Mouse (Mus musculus): Measurements from ENCODE around the gene Xbp1. TPM values are rescaled to one million over a fixed set of nuclear protein-coding genes. Genes with fewer than 3 reads are reported as not detected.
A peak's percentile ranks its signal among the peaks of the same experiment; 100 is the strongest.
"Not testable (repeated sequence)": the region's sequence is repeated elsewhere in the genome, so short reads cannot be mapped to it uniquely, and the experiment has no call there.

Gene Xbp1
- polyA plus RNA-seq, 1 experiment from 2014 or later: 95.2 TPM

DNA sequence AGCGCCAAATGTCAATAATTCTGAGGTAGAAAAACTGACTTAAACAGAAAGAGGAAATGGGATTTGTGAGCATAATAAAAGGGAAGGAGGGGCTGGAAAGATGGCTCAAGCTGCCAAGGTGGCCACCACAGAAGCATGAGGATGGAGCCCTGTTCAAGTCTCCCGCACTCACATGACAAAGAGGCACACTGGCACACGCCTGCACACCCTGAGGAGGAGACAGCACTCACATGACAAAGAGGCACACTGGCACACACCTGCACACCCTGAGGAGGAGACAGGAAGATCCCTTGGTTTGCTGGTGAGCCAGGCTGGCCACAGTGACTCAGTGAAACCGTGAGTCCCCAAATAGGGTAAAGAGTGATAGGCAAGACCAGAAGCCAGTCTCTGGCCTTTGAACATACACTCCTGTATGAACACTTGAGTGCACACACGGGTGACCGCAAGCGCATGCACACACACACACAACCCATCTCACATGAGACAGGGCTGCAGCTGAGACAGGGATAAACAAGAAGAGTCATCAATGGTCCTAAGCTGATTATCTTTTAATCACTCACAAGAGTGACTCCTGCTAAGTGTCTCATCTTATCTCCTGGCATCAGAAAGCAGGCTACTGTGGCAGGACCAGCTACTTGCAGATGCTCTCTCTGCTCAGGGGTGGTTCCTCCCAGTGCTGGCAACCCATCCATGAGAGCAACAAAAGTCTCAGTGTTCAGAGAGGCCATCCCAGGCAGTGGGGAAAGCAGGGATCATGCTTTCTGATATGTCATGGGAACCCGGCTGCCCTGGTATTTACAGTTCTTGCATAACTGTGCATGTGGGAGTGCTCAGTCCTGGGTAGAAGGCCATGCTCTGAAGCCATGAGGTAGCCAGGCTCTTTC, 11.0 kb upstream of the Xbp1 start:
- WGBS: 87% methylated on average over 8 of the region's 8 CpGs
- Histone ChIP-seq H3K27me3 (no peaks in the 10 kb centered on the region), H3K4me2 (no peak overlapping the region), H3K9ac (no peak overlapping the region), H3K9me3 (replicated peaks) (no peaks in the 10 kb centered on the region), H3K27ac (no peak overlapping the region), H3K4me3 (no peak overlapping the region), H3K36me3 (ENCODE audit: poor library complexity, severe bottlenecking) (no peaks in the 10 kb centered on the region), H3K4me1 (no peaks in the 10 kb centered on the region)
- no peak for ATAC-seq

DNA sequence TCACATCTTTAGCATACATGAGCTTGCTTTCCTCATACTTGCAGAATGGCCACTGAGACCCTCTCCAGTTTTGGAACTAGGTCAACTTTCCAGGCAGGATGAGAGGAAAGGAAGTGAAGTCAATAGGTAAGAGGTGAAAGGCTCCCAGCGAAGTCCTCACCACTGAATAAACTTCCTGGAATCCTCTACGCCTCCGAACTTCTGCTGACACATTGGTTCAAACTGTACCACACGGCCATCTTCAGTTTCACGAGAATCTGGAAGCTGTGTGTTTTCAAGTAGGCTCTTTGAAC, 10.4 kb upstream of the Xbp1 start:
- Histone ChIP-seq H3K4me2 (no peak overlapping the region), H3K9me3 (replicated peaks) (no peaks in the 10 kb centered on the region), H3K36me3 (ENCODE audit: poor library complexity, severe bottlenecking) (no peaks in the 10 kb centered on the region), H3K4me1 (no peaks in the 10 kb centered on the region), H3K27ac (no peak overlapping the region), H3K4me3 (no peak overlapping the region), H3K9ac (no peak overlapping the region), H3K27me3 (no peaks in the 10 kb centered on the region)
- 91% methylated on average over 5 of the region's 5 CpGs for WGBS
- no peak for ATAC-seq

DNA sequence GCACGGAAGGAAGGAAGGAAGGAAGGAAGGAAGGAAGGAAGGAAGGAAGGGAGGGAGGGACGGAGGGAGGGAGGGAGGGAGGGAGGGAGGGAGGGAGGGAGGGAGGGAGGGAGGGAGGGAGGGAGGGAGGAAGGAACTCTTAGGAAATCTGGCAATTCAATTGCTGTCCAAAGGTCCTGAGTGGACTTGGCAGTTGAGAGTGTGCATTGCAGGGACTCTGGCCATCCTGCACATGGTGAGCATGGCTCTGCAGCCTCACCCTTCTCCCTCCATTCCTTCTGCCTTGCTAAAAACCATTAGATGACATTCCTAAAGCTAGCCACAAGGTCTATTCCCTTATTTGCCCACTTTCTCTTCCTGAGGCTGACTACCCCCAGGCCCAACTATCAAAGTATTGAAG, 9.8 kb upstream of the Xbp1 start:
- ATAC-seq; H3K4me2 ChIP-seq; H3K36me3 ChIP-seq (ENCODE audit: poor library complexity, severe bottlenecking); H3K4me1 ChIP-seq; H3K4me3 ChIP-seq; H3K27me3 ChIP-seq; H3K27ac ChIP-seq; H3K9me3 ChIP-seq (replicated peaks); H3K9ac ChIP-seq: not testable (repeated sequence)
- no CpG with 5 or more reads among the region's 2 CpGs for WGBS

DNA sequence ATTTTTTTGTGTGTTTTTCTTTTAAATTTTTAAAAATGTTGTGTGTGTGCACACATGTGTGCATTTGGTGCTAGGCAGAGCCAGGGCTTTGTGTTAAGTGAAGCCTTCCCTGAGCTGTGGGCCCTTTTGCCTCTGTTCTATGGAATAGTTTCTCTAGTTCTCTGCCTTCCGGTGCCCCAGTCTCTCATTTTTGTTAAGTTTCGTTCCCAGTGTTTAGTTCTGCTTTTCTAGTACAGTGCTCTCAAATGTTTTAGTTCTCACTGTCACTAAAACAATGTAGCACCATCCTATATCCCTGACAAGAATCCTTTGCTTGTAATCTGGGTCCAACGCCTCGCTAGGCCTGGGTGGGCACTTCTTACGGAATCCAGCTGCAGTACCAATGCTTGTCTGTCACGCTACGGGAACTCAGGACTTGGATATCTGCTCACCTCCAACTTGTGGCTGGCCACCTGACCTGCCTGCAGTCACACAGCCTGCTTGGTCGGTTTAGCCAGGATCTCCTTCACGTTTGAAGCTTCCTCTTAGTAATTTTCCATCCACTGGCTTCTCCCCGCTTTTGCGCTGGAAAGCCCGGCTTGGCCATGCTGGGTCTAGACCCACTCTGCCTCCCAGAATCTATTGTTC, 8.2 kb upstream of the Xbp1 start:
- Histone ChIP-seq H3K27me3 (no peaks in the 10 kb centered on the region), H3K27ac (no peak overlapping the region), H3K4me2 (no peak overlapping the region), H3K36me3 (ENCODE audit: poor library complexity, severe bottlenecking) (no peaks in the 10 kb centered on the region), H3K4me3 (no peak overlapping the region), H3K4me1 (no peaks in the 10 kb centered on the region), H3K9me3 (replicated peaks) (no peaks in the 10 kb centered on the region), H3K9ac (no peak overlapping the region)
- WGBS: 77% methylated on average over 12 of the region's 12 CpGs
- ATAC-seq: no peak

DNA sequence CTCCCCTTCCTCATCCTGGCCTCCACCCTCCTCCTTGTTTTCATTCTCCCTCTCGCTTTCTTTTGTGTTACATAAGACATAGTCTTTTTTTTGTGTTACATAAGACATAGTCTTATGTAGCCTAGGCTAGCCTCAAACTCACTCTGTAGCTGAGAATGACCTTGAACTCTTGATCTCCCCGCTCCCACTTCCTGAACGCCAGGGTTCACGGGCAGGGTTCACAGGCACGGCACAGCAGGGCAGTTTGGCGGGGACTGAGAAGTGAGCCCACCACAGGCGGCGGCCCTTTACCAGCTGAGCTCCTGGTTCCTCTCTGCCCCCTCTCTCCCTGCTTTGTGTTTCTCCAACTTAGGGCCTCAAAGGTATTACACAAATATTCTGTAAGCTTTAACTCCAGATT, 7.5 kb upstream of the Xbp1 start:
- WGBS: 90% methylated on average over 8 of the region's 8 CpGs
- Histone ChIP-seq H3K36me3 (ENCODE audit: poor library complexity, severe bottlenecking) (no peaks in the 10 kb centered on the region), H3K9me3 (replicated peaks) (no peaks in the 10 kb centered on the region), H3K27me3 (no peaks in the 10 kb centered on the region), H3K4me2 (no peak overlapping the region), H3K4me3 (no peak overlapping the region), H3K4me1 (no peaks in the 10 kb centered on the region), H3K27ac (no peak overlapping the region), H3K9ac (no peak overlapping the region)
- no peak for ATAC-seq

DNA sequence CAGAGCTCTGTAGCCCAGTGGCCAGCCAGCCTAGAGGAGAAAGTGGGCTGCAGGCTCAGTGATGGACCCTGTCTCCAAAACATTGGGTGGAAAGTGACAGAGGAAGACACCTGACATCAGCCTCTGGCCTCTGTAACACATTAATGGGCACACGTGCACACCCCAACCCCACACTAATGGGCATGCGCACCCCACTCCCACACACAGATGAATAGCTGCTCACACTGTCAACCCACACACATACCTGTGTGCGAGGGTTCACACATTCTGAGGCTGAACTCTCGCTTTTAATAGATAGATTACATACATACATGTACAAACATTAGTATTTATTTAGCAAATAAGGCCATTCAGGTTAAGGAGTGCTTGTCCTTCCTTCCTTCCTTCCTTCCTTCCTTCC, 6.4 kb upstream of the Xbp1 start:
- H3K27me3 ChIP-seq: no peaks in the 10 kb centered on the region
- no peaks in the 10 kb centered on the region for H3K9me3 ChIP-seq (replicated peaks)
- H3K4me2 ChIP-seq: no peak overlapping the region
- H3K4me3 ChIP-seq: no peak overlapping the region
- H3K4me1 ChIP-seq: no peaks in the 10 kb centered on the region
- no peaks in the 10 kb centered on the region for H3K36me3 ChIP-seq (ENCODE audit: poor library complexity, severe bottlenecking)
- ATAC-seq: no peak
- 96% methylated on average over 4 of the region's 4 CpGs for WGBS
- no peak overlapping the region for H3K9ac ChIP-seq
- H3K27ac ChIP-seq: no peak overlapping the region

DNA sequence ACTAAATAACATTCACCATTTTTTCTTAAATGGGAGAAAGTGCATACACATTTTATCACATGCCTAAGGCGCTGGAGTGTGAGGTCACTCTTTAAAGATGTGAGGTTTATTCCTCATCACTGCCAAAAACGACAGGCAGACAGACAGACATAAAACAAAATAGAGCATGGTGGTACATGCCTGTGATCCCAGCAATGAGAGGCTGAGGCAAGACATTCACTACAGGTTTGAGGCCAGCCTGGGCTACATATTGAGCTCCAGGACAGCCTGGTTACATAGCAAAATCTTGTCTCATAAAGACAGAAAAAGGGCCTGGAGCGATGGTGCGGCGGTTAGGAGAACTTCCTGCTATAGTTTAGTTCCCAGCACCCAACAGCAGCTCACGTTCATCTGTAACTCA, 5.3 kb upstream of the Xbp1 start:
- Histone ChIP-seq H3K4me1 (peaks cover 4% of the 10 kb centered on the region), H3K4me2 (no peak overlapping the region), H3K27me3 (no peaks in the 10 kb centered on the region), H3K9ac (no peak overlapping the region), H3K27ac (no peak overlapping the region), H3K9me3 (replicated peaks) (no peaks in the 10 kb centered on the region), H3K4me3 (no peak overlapping the region), H3K36me3 (ENCODE audit: poor library complexity, severe bottlenecking) (no peaks in the 10 kb centered on the region)
- 81% methylated on average over 6 of the region's 6 CpGs for WGBS
- ATAC-seq: no peak

DNA sequence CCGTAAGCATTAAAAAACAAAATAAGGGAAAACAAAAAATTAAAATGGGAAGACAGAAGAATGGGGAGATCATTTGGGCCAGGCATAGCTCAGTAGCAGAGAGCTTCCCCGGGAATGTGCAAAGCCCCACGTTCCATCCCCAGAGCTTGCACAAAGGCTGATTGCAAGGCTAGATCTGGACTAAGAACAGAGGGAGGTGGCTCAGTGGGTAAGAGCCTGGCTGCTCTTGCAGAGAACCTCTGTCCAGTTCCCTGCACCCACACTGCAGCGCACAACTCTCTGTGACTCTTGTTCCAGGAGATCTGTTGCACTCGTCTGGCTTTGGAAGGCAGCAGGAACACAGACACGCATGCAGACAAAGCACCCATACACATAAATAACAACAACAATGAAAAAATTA, 4.8 kb upstream of the Xbp1 start:
- Histone ChIP-seq H3K36me3 (ENCODE audit: poor library complexity, severe bottlenecking) (no peaks in the 10 kb centered on the region), H3K9me3 (replicated peaks) (no peaks in the 10 kb centered on the region), H3K27me3 (no peaks in the 10 kb centered on the region), H3K4me3 (no peak overlapping the region), H3K4me1 (peaks cover 5% of the 10 kb centered on the region), H3K4me2 (no peak overlapping the region), H3K9ac (no peak overlapping the region), H3K27ac (no peak overlapping the region)
- 77% methylated on average over 6 of the region's 6 CpGs for WGBS
- ATAC-seq: no peak

DNA sequence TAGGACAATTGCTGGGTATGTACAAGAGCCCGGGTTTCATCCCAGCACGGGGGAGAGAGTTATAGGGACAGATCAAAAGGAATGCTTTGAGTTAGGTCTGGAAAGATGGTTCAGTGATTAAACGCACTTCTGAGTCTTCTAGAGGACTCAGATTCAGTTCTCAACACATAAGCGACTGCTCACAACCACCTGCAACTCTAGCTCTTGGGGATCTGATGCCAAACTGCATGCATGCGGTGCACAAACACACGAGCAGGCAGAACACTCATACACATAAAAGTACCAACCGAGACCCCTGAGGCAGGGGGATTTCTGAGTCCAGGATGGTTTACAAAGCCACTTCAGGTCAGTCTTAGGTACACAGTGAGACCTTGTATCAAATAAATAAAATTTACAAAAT, 4.3 kb upstream of the Xbp1 start:
- no peak for ATAC-seq
- no peak overlapping the region for H3K4me3 ChIP-seq
- H3K9ac ChIP-seq: no peak overlapping the region
- H3K9me3 ChIP-seq (replicated peaks): no peaks in the 10 kb centered on the region
- H3K27ac ChIP-seq: no peak overlapping the region
- no peaks in the 10 kb centered on the region for H3K36me3 ChIP-seq (ENCODE audit: poor library complexity, severe bottlenecking)
- no peaks in the 10 kb centered on the region for H3K27me3 ChIP-seq
- WGBS: 84% methylated on average over 7 of the region's 7 CpGs
- no peak overlapping the region for H3K4me2 ChIP-seq
- H3K4me1 ChIP-seq: peaks cover 5% of the 10 kb centered on the region

DNA sequence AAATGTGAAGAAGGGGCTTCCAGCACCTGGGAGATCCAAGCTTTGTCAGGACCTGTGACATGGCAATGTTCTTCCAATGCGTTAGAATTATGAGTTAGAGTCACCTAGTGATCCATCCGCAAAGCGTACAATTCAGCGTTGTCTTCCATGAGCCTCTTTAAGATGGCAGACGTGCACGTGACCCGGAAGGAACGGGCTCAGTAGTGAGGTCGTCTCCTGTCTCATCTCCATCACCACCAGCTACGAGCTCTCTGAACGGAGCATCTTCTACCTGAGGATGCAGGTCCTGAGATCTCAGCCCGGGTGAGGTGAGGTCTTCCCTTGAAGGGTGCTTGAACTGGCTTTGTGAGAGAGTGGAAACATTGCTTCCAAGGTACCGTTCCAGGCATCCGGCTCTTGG, 3.8 kb upstream of the Xbp1 start:
- no peaks in the 10 kb centered on the region for H3K27me3 ChIP-seq
- 93% methylated on average over 14 of the region's 14 CpGs for WGBS
- peaks cover 5% of the 10 kb centered on the region for H3K4me1 ChIP-seq
- ATAC-seq: no peak
- no peaks in the 10 kb centered on the region for H3K9me3 ChIP-seq (replicated peaks)
- no peaks in the 10 kb centered on the region for H3K36me3 ChIP-seq (ENCODE audit: poor library complexity, severe bottlenecking)
- no peak overlapping the region for H3K9ac ChIP-seq
- H3K4me2 ChIP-seq: no peak overlapping the region
- H3K27ac ChIP-seq: no peak overlapping the region
- H3K4me3 ChIP-seq: no peak overlapping the region

DNA sequence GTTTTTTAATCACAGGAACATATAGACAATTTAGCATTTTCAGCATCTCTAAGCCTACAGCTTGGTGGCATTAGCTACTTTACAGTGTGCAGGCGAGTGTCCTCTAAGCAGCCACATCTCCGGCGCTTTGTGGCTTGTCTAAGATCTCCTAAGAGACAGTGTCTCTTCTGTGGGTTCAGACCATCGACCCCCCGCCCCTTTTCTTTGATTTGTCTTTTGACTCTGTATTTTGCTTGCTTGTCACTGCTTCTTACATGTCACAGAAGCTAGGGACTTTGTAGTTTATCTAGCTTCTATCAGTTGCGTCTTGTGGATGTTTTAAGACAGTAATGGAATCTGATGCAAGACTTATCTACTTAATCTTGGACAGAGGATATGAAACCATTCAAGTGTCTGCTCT, 3.1 kb upstream of the Xbp1 start:
- 89% methylated on average over 6 of the region's 6 CpGs for WGBS
- ATAC-seq: no peak
- Histone ChIP-seq H3K36me3 (ENCODE audit: poor library complexity, severe bottlenecking) (no peaks in the 10 kb centered on the region), H3K9ac (no peak overlapping the region), H3K9me3 (replicated peaks) (no peaks in the 10 kb centered on the region), H3K27ac (no peak overlapping the region), H3K4me1 (peaks cover 12% of the 10 kb centered on the region), H3K4me2 (no peak overlapping the region), H3K4me3 (no peak overlapping the region), H3K27me3 (no peaks in the 10 kb centered on the region)

DNA sequence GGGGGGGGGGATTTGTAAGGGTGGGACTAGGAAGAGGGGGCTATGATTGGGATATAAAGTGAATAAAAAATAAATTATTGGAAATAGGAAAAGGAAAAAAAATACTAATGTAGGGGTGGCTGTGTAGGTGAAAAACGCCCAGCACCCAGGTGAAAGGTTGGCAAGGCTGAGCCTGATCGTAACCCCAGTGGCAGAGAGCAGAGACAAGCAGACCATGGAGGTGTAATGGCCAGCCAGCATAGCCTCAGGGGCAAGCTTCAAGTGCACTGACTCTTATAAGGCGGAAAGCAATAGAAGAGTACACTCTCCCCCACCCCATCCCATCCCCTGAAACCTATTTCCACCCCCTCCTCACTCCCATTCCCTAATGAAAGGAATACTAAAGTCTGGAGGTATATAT, 778 bp upstream of the Xbp1 start:
- H3K4me1 ChIP-seq: peaks cover 22% of the 10 kb centered on the region
- H3K4me2 ChIP-seq: no peak overlapping the region
- H3K36me3 ChIP-seq (ENCODE audit: poor library complexity, severe bottlenecking): peaks cover 20% of the 10 kb centered on the region
- no peak overlapping the region for H3K27ac ChIP-seq
- no peak for ATAC-seq
- H3K4me3 ChIP-seq: no peak overlapping the region
- H3K9me3 ChIP-seq (replicated peaks): no peaks in the 10 kb centered on the region
- 78% methylated on average over 3 of the region's 3 CpGs for WGBS
- H3K9ac ChIP-seq: 0 out of 2 replicates have a peak overlapping the region, but pooled peaks have one; percentile 16
- no peaks in the 10 kb centered on the region for H3K27me3 ChIP-seq

DNA sequence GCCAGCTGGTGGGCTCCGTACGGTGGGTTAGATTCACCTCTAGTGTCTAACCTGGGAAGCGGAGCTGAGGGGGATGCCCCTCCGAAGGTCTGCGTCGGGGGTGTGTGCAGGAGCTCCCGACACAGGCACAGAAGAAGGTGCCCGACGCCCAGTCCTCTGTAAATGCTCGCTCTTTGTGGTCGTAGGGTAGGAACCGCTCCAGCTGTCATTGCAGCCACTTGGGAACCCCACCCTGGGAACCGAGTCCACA, 732 bp downstream of the Xbp1 start:
- 0% methylated on average over 13 of the region's 13 CpGs for WGBS
- Histone ChIP-seq H3K9me3 (replicated peaks) (no peaks in the 10 kb centered on the region), H3K9ac (peak overlapping the region; percentile 95), H3K4me1 (peaks cover 22% of the 10 kb centered on the region), H3K27ac (peak overlapping the region; percentile 76), H3K27me3 (no peaks in the 10 kb centered on the region), H3K36me3 (ENCODE audit: poor library complexity, severe bottlenecking) (peaks cover 35% of the 10 kb centered on the region), H3K4me2 (peak overlapping the region; percentile 76), H3K4me3 (peak overlapping the region; percentile 86)
- ATAC-seq: peak; percentile 52; the same call in 1 of the 2 replicates
